In the genomic region with DNA sequence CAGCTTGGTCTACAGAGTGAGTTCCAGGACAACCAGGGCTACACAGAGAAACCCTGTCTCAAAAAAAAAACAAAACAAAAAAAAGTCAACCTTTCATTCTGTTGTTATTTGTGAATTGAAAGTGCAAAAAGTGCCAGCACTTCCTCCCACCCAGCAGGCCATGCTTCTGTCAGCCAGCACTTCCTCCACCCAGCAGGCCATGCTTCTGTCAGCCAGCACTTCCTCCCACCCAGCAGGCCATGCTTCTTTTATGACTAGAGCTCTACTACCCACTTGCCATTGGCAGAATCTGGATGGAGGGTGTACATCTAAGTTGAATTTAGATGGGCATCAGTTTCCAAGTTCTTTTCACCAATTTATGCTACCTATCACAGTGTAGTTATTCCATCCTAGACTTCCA, we compare ENCODE assay signal across 10 mouse cellular contexts. TPM values are rescaled to one million over a fixed set of nuclear protein-coding genes. Genes with fewer than 3 reads are reported as not detected.
A peak's percentile ranks its signal among the peaks of the same experiment; 100 is the strongest.
DNase-seq lines count a peak whose midpoint lies in the region; ATAC-seq lines count a peak whose summit lies in the region.
"Had no signal": no experiment of that assay in that cellular context is flagged by ENCODE, and none has a peak within 500 bp of the region (broad histone marks: within the 10 kb centered on the region; RNA-seq: fewer than 3 reads in every experiment).

No protein-coding gene starts in this region.

- H3K36me3 ChIP-seq in forebrain, embryonic 16.5 days (ENCODE audit: control insufficient read depth, insufficient read depth): peaks cover 12% of the 10 kb centered on the region

- H3K4me3 ChIP-seq in forebrain, embryonic 16.5 days (replicated peaks; ENCODE audit: low read length): no peak overlapping the region
- H3K4me3 ChIP-seq: stomach, embryonic 15.5 days had no signal

- H3K27ac ChIP-seq in forebrain, embryonic 16.5 days (ENCODE audit: low read length): no peak overlapping the region
- H3K27ac ChIP-seq: macrophage; stomach, embryonic 15.5 days had no signal

- H3K9ac ChIP-seq in forebrain, embryonic 16.5 days (replicated peaks; ENCODE audit: low read depth, low read length): no peak overlapping the region
- H3K9ac ChIP-seq: stomach, embryonic 15.5 days had no signal

- H3K9me3 ChIP-seq in forebrain, embryonic 16.5 days (ENCODE audit: control insufficient read depth, low read length): no peaks in the 10 kb centered on the region
- H3K9me3 ChIP-seq: stomach, embryonic 15.5 days had no signal

- no peak overlapping the region for H3K4me2 ChIP-seq in forebrain, embryonic 16.5 days (ENCODE audit: low read length)
- H3K4me2 ChIP-seq: stomach, embryonic 15.5 days had no signal

- H3K27me3 ChIP-seq in forebrain, embryonic 16.5 days (replicated peaks; ENCODE audit: control insufficient read depth, insufficient read depth, low read length): no peaks in the 10 kb centered on the region
- H3K27me3 ChIP-seq: stomach, embryonic 15.5 days had no signal

- peaks cover 11% of the 10 kb centered on the region for H3K4me1 ChIP-seq in forebrain, embryonic 16.5 days (replicated peaks; ENCODE audit: control insufficient read depth, insufficient read depth, low read length)

- intact Hi-C loops in heart, postnatal 36 days (cut with DNase I): no loop called here

- peak; percentile 90 for ATAC-seq in megakaryocyte, adult 5-6 weeks (ENCODE audit: poor library complexity, severe bottlenecking)
- no peak for ATAC-seq in forebrain, embryonic 16.5 days

- DNase-seq in 416B (ENCODE audit: low read depth): peak; percentile 62
- peak; percentile 64 for DNase-seq in A20 (ENCODE audit: low read depth, low spot score)
- DNase-seq in heart, postnatal 36 days: peak; percentile 8 to 10
- DNase-seq in urinary bladder, postnatal 25 days (ENCODE audit: low spot score): no peak
- no peak for DNase-seq in gastrocnemius, postnatal 10 days

RNA-seq across cellular contexts. Expression of a gene that starts 6.9 kb away (rescaled TPM):
- 10 to 100 TPM; 98.6 to 99.5 TPM for total RNA-seq in heart, postnatal 36 days (2021)
- 47.5 and 60.1 TPM in 2 replicates for total RNA-seq in megakaryocyte, adult 5-6 weeks (2015)
- 162 and 222 TPM in 2 replicates for total RNA-seq in megakaryocyte, adult 5-6 weeks (2017)
- 206 and 233 TPM in 2 replicates for polyA plus RNA-seq in forebrain, embryonic 16.5 days (2015; fragmentation: Nextera tagmentation; extraction: Ambion mirVana)
- total RNA-seq in gastrocnemius, postnatal 10 days (2021): 100 to 1,000 TPM; 102 to 126 TPM

RNA-seq across cellular contexts. Expression of a gene that starts 6.9 kb away (rescaled TPM):
- total RNA-seq in heart, postnatal 36 days (2021): 10 to 100 TPM; 13.3 TPM
- 3.3 and 6.8 TPM in 2 replicates for total RNA-seq in megakaryocyte, adult 5-6 weeks (2015)
- total RNA-seq in megakaryocyte, adult 5-6 weeks (2017): 9.1 and 15.7 TPM in 2 replicates
- polyA plus RNA-seq in forebrain, embryonic 16.5 days (2015; fragmentation: Nextera tagmentation; extraction: Ambion mirVana): 9.0 and 10.0 TPM in 2 replicates
- total RNA-seq in gastrocnemius, postnatal 10 days (2021): 1 to 10 TPM; 7.5 to 8.6 TPM

RNA-seq across cellular contexts. Expression of a gene that starts 15.1 kb away (rescaled TPM):
- total RNA-seq in heart, postnatal 36 days (2021): not detected
- not detected in 2 replicates for total RNA-seq in megakaryocyte, adult 5-6 weeks (2015)
- 0.18 TPM in 1 of 2 replicates, not detected in the other for total RNA-seq in megakaryocyte, adult 5-6 weeks (2017)
- 1.4 and 2.3 TPM in 2 replicates for polyA plus RNA-seq in forebrain, embryonic 16.5 days (2015; fragmentation: Nextera tagmentation; extraction: Ambion mirVana)
- not detected for total RNA-seq in gastrocnemius, postnatal 10 days (2021)
- total RNA-seq: heart, postnatal 14 days had no signal

RNA-seq across cellular contexts. Expression of a gene that starts 32.4 kb away (rescaled TPM):
- 10 to 100 TPM; 15.7 to 18.0 TPM for total RNA-seq in heart, postnatal 36 days (2021)
- total RNA-seq in megakaryocyte, adult 5-6 weeks (2015): 56.7 and 56.8 TPM in 2 replicates
- 61.3 and 67.6 TPM in 2 replicates for total RNA-seq in megakaryocyte, adult 5-6 weeks (2017)
- 132 and 144 TPM in 2 replicates for polyA plus RNA-seq in forebrain, embryonic 16.5 days (2015; fragmentation: Nextera tagmentation; extraction: Ambion mirVana)
- total RNA-seq in gastrocnemius, postnatal 10 days (2021): 10 to 100 TPM; 20.5 to 23.1 TPM

Comparison
In these comparisons a context has a peak if more than half of its experiments do, and no peak if none do; other contexts are left out.
1. DNase-seq: peak in 416B (single experiment), A20 (single experiment) and heart, postnatal 36 days (2 of 2); none in urinary bladder, postnatal 25 days (single experiment) and gastrocnemius, postnatal 10 days (single experiment).